Mouse (Mus musculus) ES-E14 (cell line): Measurements from ENCODE around the gene Ldb2.

Source experiments
- CHD2 ChIP-seq: IDR thresholded peaks from 2 replicates; pipeline ENCODE4 v1.6.1; 2014; ENCODE audit warnings: mild to moderate bottlenecking, low read depth, low read length, inconsistent platforms
- MAFK ChIP-seq: IDR thresholded peaks from 2 replicates; pipeline ENCODE4 v1.6.1; 2014; ENCODE audit warnings: mild to moderate bottlenecking, low read depth, low read length, inconsistent platforms; ENCODE audit not compliant: insufficient read depth
- ZC3H11A ChIP-seq: IDR thresholded peaks from 2 replicates; pipeline ENCODE4 v1.6.1; 2012; ENCODE audit warnings: low read depth, mild to moderate bottlenecking, inconsistent platforms, low read length, borderline replicate concordance
- ZNF384 ChIP-seq: IDR thresholded peaks from 2 replicates; pipeline ENCODE4 v1.6.1; 2012; ENCODE audit warnings: low read depth, low read length, inconsistent platforms

GRCm38 (mm10) chr5:44693674-44694073, 105.8 kb downstream of the Ldb2 start:
- no peak for TF ChIP-seq ZC3H11A
- TF ChIP-seq MAFK, result no peak
- no peak for TF ChIP-seq CHD2
- TF ChIP-seq ZNF384, result no peak
